Mouse (Mus musculus) erythroblast, embryonic 14.5 days (primary cell): Measurements from ENCODE around the gene 0610012G03Rik. TPM values are rescaled to one million over a fixed set of nuclear protein-coding genes. Genes with fewer than 3 reads are reported as not detected.

Experiments
- H3K27me3 ChIP-seq: 2 replicates; pipeline ENCODE4 v1.6.1; 2012; ENCODE audit warnings: inconsistent platforms; ENCODE audit not compliant: control insufficient read depth
- H3K36me3 ChIP-seq: 2 replicates; pipeline ENCODE4 v1.6.1; 2012; ENCODE audit warnings: mild to moderate bottlenecking, inconsistent platforms; ENCODE audit not compliant: control insufficient read depth
- H3K4me1 ChIP-seq: 2 replicates; pipeline ENCODE4 v1.6.1; 2012; ENCODE audit warnings: inconsistent platforms; ENCODE audit not compliant: control insufficient read depth
- H3K4me3 ChIP-seq: replicated peaks from 2 replicates; pipeline ENCODE3; 2012; ENCODE audit warnings: moderate library complexity, mild to moderate bottlenecking, inconsistent platforms
- H3K9me3 ChIP-seq: 2 replicates; pipeline ENCODE4 v1.6.1; 2012; ENCODE audit warnings: low read length, inconsistent platforms, mixed read lengths; ENCODE audit not compliant: control insufficient read depth
- GATA1 ChIP-seq: IDR thresholded peaks from 2 replicates; pipeline ENCODE4 v1.6.1; 2012; ENCODE audit warnings: low read length, inconsistent platforms, mixed read lengths
- TAL1 ChIP-seq: IDR thresholded peaks from 3 replicates; pipeline ENCODE4 v1.6.1; 2012; ENCODE audit warnings: low read length, inconsistent platforms, mixed read lengths
- polyA plus RNA-seq: library from polyadenylated mRNA; stranded (reverse); fragments of >175 nt; gene quantifications from 2 replicates; pipeline ENCODE4 v1.2.3, GENCODE M21; 2012

Gene 0610012G03Rik
- polyA plus RNA-seq, 1 experiment, result 5.9 TPM

- no peaks in the 10 kb centered on the region; the same call in 1 of the 2 replicates for H3K27me3 ChIP-seq
- no peak overlapping the region for H3K4me3 ChIP-seq
- no peaks in the 10 kb centered on the region for H3K36me3 ChIP-seq
- TF ChIP-seq TAL1, result no peak
- no peak for TF ChIP-seq GATA1
- peaks cover 5% of the 10 kb centered on the region; the same call in 1 of the 2 replicates for H3K4me1 ChIP-seq
- H3K9me3 ChIP-seq, result peaks cover 2% of the 10 kb centered on the region
Measured at GRCm38 (mm10) chr16:31898546-31899326, 49.6 kb downstream of the 0610012G03Rik start.

Other genes with a start within 250 kb of the 0610012G03Rik start
- gene Meltf, start 69.7 kb downstream of the 0610012G03Rik start, polyA plus RNA-seq, result 0.01 TPM in 1 of 2 replicates, not detected in the other
- gene Pigz, start 14.6 kb downstream of the 0610012G03Rik start, polyA plus RNA-seq, result 0.02 TPM in 1 of 2 replicates, not detected in the other
- gene Ncbp2, start within 50 bp of the 0610012G03Rik start, polyA plus RNA-seq, result 5.8 and 7.7 TPM in 2 replicates
- gene Senp5, start 54.8 kb upstream of the 0610012G03Rik start, polyA plus RNA-seq, result 0.06 and 0.07 TPM in 2 replicates
- gene Pak2, start 130.8 kb upstream of the 0610012G03Rik start, polyA plus RNA-seq, result 0.41 and 0.52 TPM in 2 replicates
- 0.18 and 0.22 TPM in 2 replicates for gene Pigx, start 151.2 kb upstream of the 0610012G03Rik start, polyA plus RNA-seq
- 0.02 and 0.11 TPM in 2 replicates for gene Cep19, start 151.3 kb upstream of the 0610012G03Rik start, polyA plus RNA-seq
- gene Nrros, start 217.1 kb upstream of the 0610012G03Rik start, polyA plus RNA-seq, result 0.17 and 0.60 TPM in 2 replicates
- gene Bex6, start 231.3 kb upstream of the 0610012G03Rik start, polyA plus RNA-seq, result not detected in 2 replicates